Mouse (Mus musculus) liver, adult (tissue): ENCODE measurements around the gene Chek2.

Experiments
- GATA4 ChIP-seq: IDR thresholded peaks from 2 replicates; pipeline ENCODE4 v1.6.1; 2014; ENCODE audit warnings: mild to moderate bottlenecking, low read length; ENCODE audit not compliant: insufficient replicate concordance

Chek2 gene

DNA sequence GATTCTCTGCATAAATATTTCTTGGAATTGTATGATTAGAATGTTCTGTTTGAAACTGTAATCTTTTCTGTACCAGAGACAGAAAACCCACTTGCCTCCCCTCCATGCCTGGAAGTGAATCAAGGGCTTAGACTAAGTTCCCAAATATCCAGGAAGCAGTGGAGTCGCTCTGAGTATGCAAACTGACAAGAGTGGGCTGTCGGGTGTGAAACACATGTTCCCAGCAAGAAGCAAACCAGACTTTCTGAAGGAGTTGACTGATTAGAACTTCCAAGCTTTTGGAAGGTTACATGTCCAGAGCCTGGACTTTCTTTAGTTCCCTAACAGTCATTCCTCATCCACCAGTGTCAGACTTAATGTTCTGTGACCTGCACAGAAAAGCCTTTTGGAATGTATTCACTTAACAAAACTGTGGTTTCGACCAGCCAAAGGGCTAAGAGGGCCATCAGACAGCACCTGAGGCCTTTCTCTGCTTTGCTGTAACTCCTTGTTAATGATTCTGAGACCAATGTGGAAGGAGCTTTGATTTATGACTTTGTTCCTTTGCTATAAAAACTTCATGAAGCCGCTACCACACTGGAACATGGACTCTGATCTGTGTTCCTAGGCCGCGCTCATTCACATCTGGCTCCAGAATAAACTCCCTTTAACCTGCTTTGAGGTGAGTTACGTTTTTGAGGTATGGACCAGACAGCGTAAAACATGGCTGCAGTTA is 12.8 kb upstream of the Chek2 start:
- no peak for TF ChIP-seq GATA4

DNA sequence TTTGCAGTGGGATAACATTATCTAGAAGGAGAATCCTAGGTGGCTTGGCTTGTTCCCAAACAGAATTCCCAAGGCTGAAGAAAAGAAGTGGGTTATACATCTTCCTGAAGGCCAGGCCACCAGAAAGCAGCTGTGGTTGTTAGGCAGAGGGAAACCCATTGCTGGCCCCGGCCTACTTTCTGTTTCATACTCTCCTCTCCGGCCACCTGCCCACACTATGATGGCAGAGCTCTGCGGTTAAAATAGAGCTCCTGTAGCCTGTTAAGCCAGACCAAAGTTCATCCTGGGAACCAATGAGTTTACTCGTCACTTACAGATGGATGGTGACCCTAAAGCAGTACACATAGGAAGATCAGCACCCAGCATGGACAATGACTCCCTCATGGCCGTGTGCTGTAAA is 12.2 kb upstream of the Chek2 start:
- TF ChIP-seq GATA4 = no peak

DNA sequence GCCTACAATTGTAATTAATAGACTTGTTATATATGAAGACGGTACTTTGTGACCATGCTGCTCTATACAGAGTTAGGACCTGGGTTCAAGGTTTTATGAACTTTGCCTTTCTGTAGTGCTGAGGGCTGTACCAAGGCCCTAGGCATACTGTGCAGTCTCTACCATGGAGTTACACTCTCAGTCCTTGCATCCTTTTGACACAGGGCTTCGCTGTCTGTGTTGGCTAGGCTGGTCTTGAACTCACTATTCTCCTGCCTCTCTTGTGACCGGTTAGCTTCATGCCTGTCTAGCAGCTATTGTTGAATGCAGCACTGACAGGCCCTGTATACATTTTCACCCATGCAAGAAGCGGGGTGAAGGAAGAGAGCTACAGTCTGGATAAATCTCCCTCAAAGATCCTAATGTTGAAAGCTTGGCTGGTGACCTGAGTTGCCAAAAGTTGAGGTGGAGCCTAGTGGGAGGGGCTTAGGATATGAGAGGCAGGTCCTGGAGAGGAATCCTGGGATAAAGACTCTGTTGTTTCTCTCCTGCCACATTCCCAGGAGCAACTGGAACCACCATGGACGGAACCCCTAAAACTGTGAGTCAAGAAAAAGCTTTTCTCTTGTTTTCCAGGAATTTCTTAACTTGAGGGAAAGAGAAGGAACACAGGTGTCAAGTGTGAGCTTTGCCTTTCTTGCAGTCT is 8.6 kb upstream of the Chek2 start:
- no peak for TF ChIP-seq GATA4

DNA sequence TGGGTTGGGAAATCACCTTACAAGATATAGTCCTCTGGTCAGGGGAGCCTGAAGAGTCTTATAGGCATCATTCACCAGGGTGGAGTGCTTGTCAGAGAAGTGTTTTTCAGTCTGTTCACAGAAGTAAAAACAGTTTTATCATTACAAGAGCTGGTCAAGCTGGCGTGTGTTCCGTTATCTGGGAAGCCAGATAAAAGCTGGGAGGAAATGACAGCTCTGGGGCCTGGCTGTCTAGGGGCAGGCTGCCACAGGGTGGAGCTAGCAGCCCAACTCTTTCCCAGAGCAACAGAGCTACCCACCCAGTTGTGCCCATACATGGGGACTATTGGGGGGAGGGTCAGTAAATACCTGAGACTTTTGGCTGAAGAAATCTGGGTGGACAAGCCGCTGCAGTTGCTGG is 3.8 kb upstream of the Chek2 start:
- TF ChIP-seq GATA4 = peak; percentile 73; the same call in 1 of the 2 replicates

DNA sequence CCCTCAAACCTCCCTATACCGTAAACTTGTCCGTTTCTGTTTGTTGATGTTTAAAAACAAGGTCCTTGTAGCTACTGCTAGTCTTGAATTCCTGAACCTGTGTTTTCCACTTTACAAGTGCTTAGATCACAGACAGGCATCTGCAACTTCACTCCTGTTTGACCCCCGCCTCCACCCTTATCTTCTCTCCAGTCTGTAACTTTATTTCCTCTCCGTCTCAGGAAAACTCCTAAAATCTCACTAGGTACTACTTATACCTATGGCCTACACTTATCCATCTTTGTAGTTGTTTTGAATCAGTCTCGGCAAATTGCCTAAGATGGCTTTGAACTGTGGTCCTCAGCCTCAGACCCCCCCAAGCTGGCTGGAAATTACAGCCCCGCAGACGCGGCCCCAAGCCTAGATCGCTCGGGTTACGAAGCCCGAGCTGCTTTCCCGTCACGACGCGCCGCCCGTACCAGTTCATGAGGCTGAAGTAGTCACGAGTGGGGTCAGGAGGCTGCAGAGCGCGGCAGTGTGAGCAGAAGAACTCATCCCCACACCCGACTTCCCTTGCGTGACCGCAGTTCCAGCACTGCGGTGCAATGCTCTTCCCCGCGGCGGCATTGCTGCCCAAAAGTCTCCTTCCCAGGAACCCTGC is 621 bp upstream of the Chek2 start:
- no peak for TF ChIP-seq GATA4

- TF ChIP-seq GATA4 = no peak
Measured at GRCm38 (mm10) chr5:110840465-110840864, 686 bp downstream of the Chek2 start.

- no peak for TF ChIP-seq GATA4
Measured at GRCm38 (mm10) chr5:110841046-110841862, 1.5 kb downstream of the Chek2 start.

DNA sequence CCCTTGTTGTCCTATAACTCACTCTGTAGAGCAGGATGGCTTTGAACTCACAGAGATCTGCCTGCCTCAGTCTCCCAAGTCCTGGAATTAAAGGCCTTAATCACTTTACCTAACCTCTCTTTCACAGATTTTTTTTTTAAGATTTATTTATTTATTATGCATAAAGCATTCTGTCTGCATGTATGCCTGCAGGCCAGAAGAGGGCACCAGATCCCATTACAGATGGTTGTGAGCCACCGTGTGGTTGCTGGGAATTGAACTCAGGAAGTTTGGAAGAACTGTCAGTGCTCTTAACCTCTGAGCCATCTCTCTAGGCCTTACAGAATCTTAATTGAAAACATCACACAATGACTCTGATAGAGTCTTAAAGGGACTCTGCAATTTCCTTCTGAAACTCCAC is 13.2 kb downstream of the Chek2 start:
- no peak for TF ChIP-seq GATA4

DNA sequence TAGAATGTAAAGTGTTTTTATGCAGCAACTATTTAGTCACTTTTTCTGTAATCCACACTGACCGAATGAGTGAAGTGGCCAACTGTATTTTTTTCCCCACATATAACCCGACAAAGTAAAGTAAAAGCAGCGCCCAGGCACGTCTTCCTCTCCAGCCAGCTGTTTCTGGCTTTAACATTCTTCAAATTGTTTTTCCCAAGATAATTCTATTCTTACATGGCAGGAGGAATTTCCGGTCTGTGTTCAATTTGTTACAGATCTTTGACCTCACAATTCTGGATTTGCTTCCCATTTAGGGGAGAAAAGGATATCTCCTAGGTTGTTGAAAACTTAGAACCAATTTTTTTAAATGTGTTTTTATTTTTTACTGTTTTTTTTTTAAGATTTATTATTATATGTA is 17.3 kb downstream of the Chek2 start:
- TF ChIP-seq GATA4 = peak; percentile 51; the same call in 1 of the 2 replicates

DNA sequence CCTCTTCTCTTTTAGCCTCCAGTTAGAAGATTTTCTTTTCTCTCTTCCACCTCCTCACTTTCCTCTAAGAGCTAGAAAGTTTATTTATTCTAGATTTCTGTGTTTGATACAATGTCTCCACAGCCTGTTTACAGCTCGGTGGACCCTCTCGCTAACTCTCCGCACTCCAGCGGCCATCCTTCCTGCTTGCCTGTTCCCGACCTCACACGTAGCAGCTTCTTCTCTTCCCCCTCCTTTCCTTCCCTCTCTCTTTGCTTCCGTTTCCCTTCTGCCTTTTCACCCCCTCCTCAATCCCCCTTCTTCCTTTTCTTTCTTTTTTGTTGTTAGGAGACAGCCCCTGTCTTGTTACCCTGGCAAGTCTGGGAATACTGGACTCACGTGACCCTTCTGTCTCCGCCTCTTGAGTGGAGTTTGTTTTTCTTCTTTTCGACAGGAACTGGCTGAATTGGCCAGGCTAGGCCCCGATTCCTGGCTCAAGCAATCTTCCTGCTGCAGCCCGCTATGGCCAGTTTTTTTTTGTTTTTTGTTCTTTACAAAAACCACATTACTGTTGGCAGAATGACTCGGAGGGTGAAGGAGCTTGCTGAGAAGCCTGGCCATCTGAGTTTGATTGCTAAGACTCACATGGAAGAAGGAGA is 19.4 kb downstream of the Chek2 start:
- no peak for TF ChIP-seq GATA4

DNA sequence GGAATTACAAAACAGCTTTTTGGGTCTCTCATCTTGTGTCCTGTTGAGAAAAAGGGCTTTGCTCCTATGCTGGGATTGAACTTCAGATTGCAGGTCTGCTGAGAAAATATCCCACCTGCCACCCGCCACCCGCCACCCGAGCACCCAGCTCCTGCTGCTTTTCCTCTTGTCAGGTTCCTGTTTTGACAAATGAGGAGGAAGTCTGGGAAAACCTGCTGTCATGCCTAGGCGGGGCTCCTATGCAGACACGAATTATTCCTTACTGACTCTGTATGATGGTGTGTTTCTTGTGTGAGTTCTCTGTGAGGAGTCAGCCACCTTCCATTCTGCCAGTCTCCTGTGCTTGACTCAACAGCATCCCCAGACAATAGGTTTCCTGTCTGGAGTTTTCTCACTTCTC is 20.7 kb downstream of the Chek2 start:
- TF ChIP-seq GATA4 = no peak

- no peak for TF ChIP-seq GATA4
Measured at GRCm38 (mm10) chr5:110868460-110868859, 28.7 kb downstream of the Chek2 start.

GRCm38 (mm10) chr5:110869242-110869669 is 29.5 kb downstream of the Chek2 start:
- no peak for TF ChIP-seq GATA4

GRCm38 (mm10) chr5:110873160-110873559 is 33.4 kb downstream of the Chek2 start:
- TF ChIP-seq GATA4 = no peak

- no peak for TF ChIP-seq GATA4
Measured at GRCm38 (mm10) chr5:110874711-110875110, 34.9 kb downstream of the Chek2 start.
